Mouse (Mus musculus) inflammation-experienced regulatory T-cells, adult 6 months (primary cell): ENCODE measurements around the gene Ttc8. TPM values are rescaled to one million over a fixed set of nuclear protein-coding genes. Genes with fewer than 3 reads are reported as not detected.

Experiments
- ATAC-seq: one replicate; pipeline ENCODE4 v1.8.0; 2017
- polyA plus RNA-seq, 3 experiments: library from polyadenylated mRNA; unstranded; fragments of 100-300 nt; shearing (Covaris generic); gene quantifications; one replicate each; pipeline ENCODE4 v1.2.1; 2017

Ttc8 gene
- polyA plus RNA-seq, 3 experiments from 2014 or later, result 1.9 to 7.9 (median 5.7) TPM

GRCm38 (mm10) chr12:98974157-98974804, 53.9 kb downstream of the Ttc8 start:
- ATAC-seq, result no peak

GRCm38 (mm10) chr12:98981081-98981480, 60.7 kb downstream of the Ttc8 start:
- ATAC-seq, result no peak

- ATAC-seq, result no peak
Measured at GRCm38 (mm10) chr12:98984785-98985184, 64.4 kb downstream of the Ttc8 start.

- no peak for ATAC-seq
Measured at GRCm38 (mm10) chr12:98991076-98991829, 70.9 kb downstream of the Ttc8 start.

GRCm38 (mm10) chr12:98991830-98992216, 71.4 kb downstream of the Ttc8 start:
- ATAC-seq, result no peak

- ATAC-seq, result no peak
Measured at GRCm38 (mm10) chr12:98993736-98994135, 73.4 kb downstream of the Ttc8 start.

- no peak for ATAC-seq
Measured at GRCm38 (mm10) chr12:98994366-98994765, 74.0 kb downstream of the Ttc8 start.

- ATAC-seq, result no peak
Measured at GRCm38 (mm10) chr12:98995881-98996280, 75.5 kb downstream of the Ttc8 start.

- ATAC-seq, result no peak
Measured at GRCm38 (mm10) chr12:98996581-98996988, 76.2 kb downstream of the Ttc8 start.

- no peak for ATAC-seq
Measured at GRCm38 (mm10) chr12:98997046-98997445, 76.7 kb downstream of the Ttc8 start.

- no peak for ATAC-seq
Measured at GRCm38 (mm10) chr12:98998662-98999428, 78.5 kb downstream of the Ttc8 start.

- no peak for ATAC-seq
Measured at GRCm38 (mm10) chr12:99000310-99000709, 79.9 kb downstream of the Ttc8 start.

GRCm38 (mm10) chr12:99003046-99003445, 82.7 kb downstream of the Ttc8 start:
- ATAC-seq, result no peak

GRCm38 (mm10) chr12:99004752-99005151, 84.4 kb downstream of the Ttc8 start:
- no peak for ATAC-seq

GRCm38 (mm10) chr12:99008786-99009185, 88.4 kb downstream of the Ttc8 start:
- no peak for ATAC-seq

- ATAC-seq, result no peak
Measured at GRCm38 (mm10) chr12:99009430-99009829, 89.1 kb downstream of the Ttc8 start.

GRCm38 (mm10) chr12:99010044-99010443, 89.7 kb downstream of the Ttc8 start:
- ATAC-seq, result no peak

GRCm38 (mm10) chr12:99011161-99011861, 90.9 kb downstream of the Ttc8 start:
- no peak for ATAC-seq

- ATAC-seq, result no peak
Measured at GRCm38 (mm10) chr12:99015870-99016269, 95.5 kb downstream of the Ttc8 start.

GRCm38 (mm10) chr12:99024430-99024960, 104.1 kb downstream of the Ttc8 start:
- ATAC-seq, result no peak

GRCm38 (mm10) chr12:99026291-99026690, 105.9 kb downstream of the Ttc8 start:
- no peak for ATAC-seq

GRCm38 (mm10) chr12:99028665-99029064, 108.3 kb downstream of the Ttc8 start:
- no peak for ATAC-seq

GRCm38 (mm10) chr12:99030022-99030421, 109.6 kb downstream of the Ttc8 start:
- no peak for ATAC-seq
